Mouse (Mus musculus): ENCODE data around the gene Cox7a2l.

Gene Cox7a2l

GRCm38 (mm10) chr17:83453587-83453986 is 63.5 kb downstream of the Cox7a2l start:
- DNase-seq (ENCODE audit: low spot score in 2 of 2): no peak

- no peak for DNase-seq (ENCODE audit: low spot score in 2 of 2)
Measured at GRCm38 (mm10) chr17:83452451-83452850, 64.7 kb downstream of the Cox7a2l start.

Measured in spleen, postnatal 10 days (tissue).